23 mouse cellular contexts compared by ENCODE assay signal in the genomic region with DNA sequence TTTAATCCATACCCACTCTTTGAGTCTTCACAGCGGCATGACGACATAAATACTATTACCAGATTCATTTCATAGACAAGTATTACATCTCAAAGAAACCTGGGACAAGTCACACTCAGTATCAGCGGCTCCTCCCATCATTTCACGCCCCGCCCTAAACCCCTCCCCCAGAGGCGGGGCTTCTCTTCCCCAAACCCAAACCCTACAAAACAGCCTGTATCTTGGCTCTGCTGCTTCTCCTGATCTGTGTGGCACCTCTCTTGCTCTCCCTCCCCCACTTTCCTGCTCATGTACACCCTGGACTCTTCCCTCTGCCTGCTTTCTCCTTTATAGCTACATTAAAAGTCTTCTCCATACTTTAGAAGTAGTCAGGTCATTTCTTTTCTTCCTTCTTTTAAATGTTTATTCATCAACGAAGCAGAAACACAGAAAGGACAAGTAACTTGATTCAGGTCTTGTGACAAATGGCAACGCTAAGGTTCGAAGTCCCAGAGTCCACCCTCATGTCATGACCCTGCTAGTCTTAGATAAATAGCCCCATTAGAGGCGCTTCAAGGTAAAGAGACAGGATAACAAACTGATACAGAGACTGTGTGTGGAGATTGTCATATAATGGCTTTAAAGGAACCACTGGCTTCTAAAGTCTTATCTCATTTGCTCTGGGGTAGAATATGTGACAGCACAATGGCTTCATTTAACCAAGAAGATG. TPM values are rescaled to one million over a fixed set of nuclear protein-coding genes. Genes with fewer than 3 reads are reported as not detected.
DNase-seq lines count a peak whose midpoint lies in the region; ATAC-seq and TF ChIP-seq lines count a peak whose summit lies in the region.
"Had no signal": no experiment of that assay in that cellular context is flagged by ENCODE, and none has a peak within 500 bp of the region (broad histone marks: within the 10 kb centered on the region; RNA-seq: fewer than 3 reads in every experiment).

No protein-coding gene starts in this region.

- H3K4me2 ChIP-seq in kidney, embryonic 16.5 days (replicated peaks; ENCODE audit: low read depth, low read length), result no peak overlapping the region
- H3K4me2 ChIP-seq in midbrain, embryonic 15.5 days, result no peak overlapping the region
- H3K4me2 ChIP-seq: embryonic facial prominence, embryonic 12.5 days; forebrain, embryonic 15.5 days; heart, embryonic 13.5 days; limb, embryonic 13.5 days had no signal

- WGBS in kidney, adult 2 months, result 54% methylated on average over 10 of the region's 10 CpGs
- WGBS in kidney, embryonic 16.5 days, result 52% methylated on average over 10 of the region's 10 CpGs
- WGBS in liver, adult 2 months, result 37% methylated on average over 10 of the region's 10 CpGs
- WGBS in midbrain, embryonic 15.5 days, result 77% methylated on average over 10 of the region's 10 CpGs

- no peak overlapping the region for H3K27ac ChIP-seq in kidney, adult 2 months (ENCODE audit: insufficient read depth, low read depth, low read length)
- no peak overlapping the region for H3K27ac ChIP-seq in kidney, embryonic 16.5 days (ENCODE audit: low read length)
- H3K27ac ChIP-seq in liver, adult 2 months (replicated peaks; ENCODE audit: insufficient read depth, low read depth, low read length), result peak overlapping the region; percentile 66; the same call in 1 of the 2 replicates
- no peak overlapping the region for H3K27ac ChIP-seq in midbrain, embryonic 15.5 days
- H3K27ac ChIP-seq: embryonic facial prominence, embryonic 12.5 days; forebrain, embryonic 15.5 days; heart, embryonic 13.5 days; kidney, postnatal 0 days; limb, embryonic 13.5 days; midbrain, embryonic 10.5 days had no signal

- TF ChIP-seq CTCF in kidney, adult 2 months (conservative IDR thresholded peaks at IDR 0.05; ENCODE audit: insufficient read depth, insufficient read length, low read depth, low read length), result no peak
- no peak for TF ChIP-seq CTCF in liver, adult 2 months (IDR thresholded peaks at IDR 0.05; ENCODE audit: low read depth, low read length)

- TF ChIP-seq POLR2A in kidney, adult 2 months (IDR thresholded peaks at IDR 0.05; ENCODE audit: low read depth, low read length), result no peak
- TF ChIP-seq POLR2A in liver, adult 2 months (IDR thresholded peaks at IDR 0.05; ENCODE audit: extremely low read depth, insufficient read depth, low read length), result peak; percentile 20; the same call in 1 of the 2 replicates

- no peaks in the 10 kb centered on the region for H3K79me2 ChIP-seq in liver, adult 2 months (ENCODE audit: control insufficient read depth, insufficient read depth, low read length)

- H3K9ac ChIP-seq in kidney, embryonic 16.5 days (replicated peaks; ENCODE audit: low read length), result no peak overlapping the region
- no peak overlapping the region for H3K9ac ChIP-seq in liver, adult 2 months (ENCODE audit: low read depth, low read length)
- no peak overlapping the region for H3K9ac ChIP-seq in midbrain, embryonic 15.5 days
- H3K9ac ChIP-seq: embryonic facial prominence, embryonic 12.5 days; forebrain, embryonic 15.5 days; heart, embryonic 13.5 days; limb, embryonic 13.5 days had no signal

- H3K27me3 ChIP-seq in kidney, adult 2 months (replicated peaks; ENCODE audit: control insufficient read depth, insufficient read depth, low read length), result no peaks in the 10 kb centered on the region
- H3K27me3 ChIP-seq in kidney, embryonic 16.5 days (ENCODE audit: insufficient read depth, low read length), result no peaks in the 10 kb centered on the region
- H3K27me3 ChIP-seq in liver, adult 2 months (ENCODE audit: control insufficient read depth, insufficient read depth, low read length), result no peaks in the 10 kb centered on the region
- no peaks in the 10 kb centered on the region for H3K27me3 ChIP-seq in midbrain, embryonic 15.5 days (replicated peaks)
- H3K27me3 ChIP-seq: CH12.LX; embryonic facial prominence, embryonic 12.5 days; forebrain, embryonic 15.5 days; heart, embryonic 13.5 days; limb, embryonic 13.5 days; Patski had no signal

- peak; percentile 38 for DNase-seq in kidney, adult 2 months
- DNase-seq in c-Kit-negative CD71-positive TER-119-positive erythroid progenitor cells, embryonic 14.5 days (ENCODE audit: low read depth, low spot score), result peak; percentile 9
- peak; percentile 93 for DNase-seq in liver, adult 2 months (ENCODE audit: extremely low read depth, low read depth, low spot score)
- no peak for DNase-seq in layer of hippocampus, postnatal 10 days (ENCODE audit: low spot score in 2 of 2)
- DNase-seq in left cerebral cortex, postnatal 14 days (ENCODE audit: low spot score in 2 of 2), result no peak
- DNase-seq: cerebellum, adult 18-20 months; heart, postnatal 36 days; lung, postnatal 10 days; retina, postnatal 1 day had no signal

- no peak for ATAC-seq in kidney, embryonic 16.5 days (ENCODE audit: low FRiP score, low TSS enrichment)
- ATAC-seq in megakaryocyte progenitor cell, adult 5-6 weeks (replicated peaks; ENCODE audit: poor library complexity), result peak; percentile 72
- no peak for ATAC-seq in midbrain, embryonic 15.5 days (replicated peaks)
- ATAC-seq: forebrain, embryonic 15.5 days; hindbrain, embryonic 16.5 days; Patski had no signal

- intact Hi-C loops in left cerebral cortex, postnatal 14 days (cut with DNase I), result no loop called here

- no peak overlapping the region for H3K4me3 ChIP-seq in kidney, adult 2 months (ENCODE audit: insufficient read depth, low read depth, low read length)
- H3K4me3 ChIP-seq in kidney, embryonic 16.5 days (ENCODE audit: low read length), result no peak overlapping the region
- no peak overlapping the region for H3K4me3 ChIP-seq in liver, adult 2 months (ENCODE audit: insufficient read depth, low read depth, low read length)
- H3K4me3 ChIP-seq in midbrain, embryonic 15.5 days, result no peak overlapping the region
- H3K4me3 ChIP-seq: embryonic facial prominence, embryonic 12.5 days; forebrain, embryonic 15.5 days; heart, embryonic 13.5 days; limb, embryonic 13.5 days; midbrain, embryonic 10.5 days had no signal

- H3K9me3 ChIP-seq in kidney, embryonic 16.5 days (ENCODE audit: low read length), result no peaks in the 10 kb centered on the region
- no peaks in the 10 kb centered on the region for H3K9me3 ChIP-seq in midbrain, embryonic 15.5 days
- H3K9me3 ChIP-seq: embryonic facial prominence, embryonic 12.5 days; forebrain, embryonic 15.5 days; heart, embryonic 13.5 days; limb, embryonic 13.5 days; midbrain, embryonic 10.5 days had no signal

- H3K4me1 ChIP-seq in kidney, adult 2 months (ENCODE audit: control insufficient read depth, insufficient read depth, low read length), result peaks cover 10% of the 10 kb centered on the region; the same call in 1 of the 2 replicates
- peaks cover 14% of the 10 kb centered on the region for H3K4me1 ChIP-seq in kidney, embryonic 16.5 days (ENCODE audit: insufficient read depth, low read length)
- H3K4me1 ChIP-seq in liver, adult 2 months (ENCODE audit: control insufficient read depth, insufficient read depth, low read length), result peaks cover 10% of the 10 kb centered on the region
- H3K4me1 ChIP-seq in midbrain, embryonic 15.5 days, result peaks cover 7% of the 10 kb centered on the region; the same call in 1 of the 2 replicates

- no peaks in the 10 kb centered on the region for H3K36me3 ChIP-seq in kidney, adult 2 months (ENCODE audit: control insufficient read depth, insufficient read depth, low read length)
- H3K36me3 ChIP-seq in kidney, embryonic 16.5 days (ENCODE audit: insufficient read depth, low read length), result no peaks in the 10 kb centered on the region
- H3K36me3 ChIP-seq in liver, adult 2 months (ENCODE audit: control insufficient read depth, insufficient read depth, low read length), result no peaks in the 10 kb centered on the region
- H3K36me3 ChIP-seq in midbrain, embryonic 15.5 days (replicated peaks), result no peaks in the 10 kb centered on the region
- H3K36me3 ChIP-seq: embryonic facial prominence, embryonic 12.5 days; forebrain, embryonic 15.5 days; heart, embryonic 13.5 days; limb, embryonic 13.5 days; midbrain, embryonic 10.5 days had no signal

RNA-seq across cellular contexts. Expression of a gene that starts 42.8 kb away (rescaled TPM):
- polyA plus RNA-seq in kidney, adult 2 months (2012; rRNA removed), result 156 and 171 TPM in 2 replicates
- polyA plus RNA-seq in kidney, embryonic 16.5 days (2015; fragmentation: Nextera tagmentation; extraction: Ambion mirVana), result 75.0 and 85.6 TPM in 2 replicates
- 63.5 and 81.8 TPM in 2 replicates for total RNA-seq in liver, adult 2 months (2014; rRNA removed)
- polyA plus RNA-seq in liver, adult 2 months (2012; rRNA removed), result 47.4 and 58.7 TPM in 2 replicates
- total RNA-seq in megakaryocyte progenitor cell, adult 5-6 weeks (2015), result 4.4 and 6.1 TPM in 2 replicates
- total RNA-seq in megakaryocyte progenitor cell, adult 5-6 weeks (2017), result 2.4 and 4.7 TPM in 2 replicates
- 1 to 10 TPM in 1 of 2 experiments, under 1 TPM in 1; 0.71 to 3.8 TPM for total RNA-seq in layer of hippocampus, postnatal 10 days (2021)
- 3.3 and 3.5 TPM in 2 replicates for polyA plus RNA-seq in midbrain, embryonic 15.5 days (2015; fragmentation: Nextera tagmentation; extraction: Ambion mirVana)
- 1 to 10 TPM; 1.2 to 1.6 TPM for total RNA-seq in left cerebral cortex, postnatal 14 days (2021)

RNA-seq across cellular contexts. Expression of a gene that starts 44.0 kb away (rescaled TPM):
- polyA plus RNA-seq in kidney, adult 2 months (2012; rRNA removed), result 0.36 and 0.42 TPM in 2 replicates
- polyA plus RNA-seq in kidney, embryonic 16.5 days (2015; fragmentation: Nextera tagmentation; extraction: Ambion mirVana), result 0.24 and 0.69 TPM in 2 replicates
- total RNA-seq in liver, adult 2 months (2014; rRNA removed), result 0.20 and 0.37 TPM in 2 replicates
- 0.05 and 0.15 TPM in 2 replicates for polyA plus RNA-seq in liver, adult 2 months (2012; rRNA removed)
- not detected in 2 replicates for total RNA-seq in megakaryocyte progenitor cell, adult 5-6 weeks (2015)
- 0.17 TPM in 1 of 2 replicates, not detected in the other for total RNA-seq in megakaryocyte progenitor cell, adult 5-6 weeks (2017)
- total RNA-seq in layer of hippocampus, postnatal 10 days (2021), result 1 to 10 TPM; 6.0 to 7.9 TPM
- polyA plus RNA-seq in midbrain, embryonic 15.5 days (2015; fragmentation: Nextera tagmentation; extraction: Ambion mirVana), result 2.1 and 2.6 TPM in 2 replicates
- 1 to 10 TPM; 4.9 to 5.1 TPM for total RNA-seq in left cerebral cortex, postnatal 14 days (2021)
- total RNA-seq: granulocyte monocyte progenitor cell, adult 5-6 weeks; neutrophil, adult 5-6 weeks had no signal

Comparison
In these comparisons a context has a peak if more than half of its experiments do, and no peak if none do; other contexts are left out.
1. DNase-seq: peak in kidney, adult 2 months (single experiment), c-Kit-negative CD71-positive TER-119-positive erythroid progenitor cells, embryonic 14.5 days (single experiment) and liver, adult 2 months (single experiment); none in layer of hippocampus, postnatal 10 days (0 of 2) and left cerebral cortex, postnatal 14 days (0 of 2).